In genomic region chr6:140709415-140710107, GRCm38 (mm10) we compare ENCODE assay signal across 14 mouse cellular contexts. TPM values are rescaled to one million over a fixed set of nuclear protein-coding genes. Genes with fewer than 3 reads are reported as not detected.
DNase-seq lines count a peak whose midpoint lies in the region; ATAC-seq lines count a peak whose summit lies in the region.
"Had no signal": no experiment of that assay in that cellular context is flagged by ENCODE, and none has a peak within 500 bp of the region (broad histone marks: within the 10 kb centered on the region; RNA-seq: fewer than 3 reads in every experiment).

No protein-coding gene starts in this region.

- H3K27me3 ChIP-seq in forebrain, embryonic 16.5 days (replicated peaks; ENCODE audit: control insufficient read depth, insufficient read depth, low read length) = no peaks in the 10 kb centered on the region; the same call in 1 of the 2 replicates
- 0 out of 2 replicates have a peak, but pooled peaks cover 3% of the 10 kb centered on the region for H3K27me3 ChIP-seq in forebrain, embryonic 13.5 days
- no peaks in the 10 kb centered on the region for H3K27me3 ChIP-seq in embryonic facial prominence, embryonic 11.5 days (ENCODE audit: control insufficient read depth, insufficient read depth, low read length)

- DNase-seq in lung, postnatal 10 days = peak; percentile 24
- no peak for DNase-seq in lung, adult 18-20 months
- DNase-seq in embryonic facial prominence, embryonic 11.5 days (ENCODE audit: low spot score) = peak; percentile 40
- DNase-seq in thymus, postnatal 0 days (ENCODE audit: low spot score) = peak; percentile 59
- no peak for DNase-seq in left cerebral cortex, postnatal 25 days (ENCODE audit: low spot score in 2 of 2)
- DNase-seq in spleen, postnatal 14 days (ENCODE audit: low spot score in 2 of 2) = no peak
- DNase-seq: heart, adult 18-20 months; layer of hippocampus, adult 9-11 months; spleen, adult 18-20 months had no signal

- intact Hi-C loops in left cerebral cortex, postnatal 25 days (cut with DNase I) = loop anchor here (5.0 kb wide), 1 partner anchor 62 kb away; no protein-coding TSS in a partner anchor

- no peaks in the 10 kb centered on the region for H3K36me3 ChIP-seq in forebrain, embryonic 16.5 days (ENCODE audit: control insufficient read depth, insufficient read depth)
- no peaks in the 10 kb centered on the region for H3K36me3 ChIP-seq in forebrain, embryonic 13.5 days (ENCODE audit: poor library complexity, severe bottlenecking)
- H3K36me3 ChIP-seq in embryonic facial prominence, embryonic 11.5 days (replicated peaks; ENCODE audit: control insufficient read depth, insufficient read depth, low read depth, low read length) = no peaks in the 10 kb centered on the region
- H3K36me3 ChIP-seq: embryonic facial prominence, embryonic 15.5 days; neural tube, embryonic 12.5 days had no signal

- peak; percentile 31; the same call in 1 of the 2 replicates for ATAC-seq in forebrain, embryonic 16.5 days
- ATAC-seq in forebrain, embryonic 13.5 days = no peak
- peak; percentile 9; the same call in 1 of the 2 replicates for ATAC-seq in embryonic facial prominence, embryonic 11.5 days (replicated peaks; ENCODE audit: insufficient number of reproducible peaks, low FRiP score, low TSS enrichment, low read depth)

- no peak overlapping the region for H3K4me3 ChIP-seq in forebrain, embryonic 16.5 days (replicated peaks; ENCODE audit: low read length)
- H3K4me3 ChIP-seq in forebrain, embryonic 13.5 days = no peak overlapping the region
- no peak overlapping the region for H3K4me3 ChIP-seq in embryonic facial prominence, embryonic 11.5 days (ENCODE audit: low read depth, low read length)
- H3K4me3 ChIP-seq: embryonic facial prominence, embryonic 15.5 days; neural tube, embryonic 12.5 days had no signal

- H3K27ac ChIP-seq in forebrain, embryonic 16.5 days (ENCODE audit: low read length) = no peak overlapping the region
- no peak overlapping the region for H3K27ac ChIP-seq in forebrain, embryonic 13.5 days
- no peak overlapping the region for H3K27ac ChIP-seq in embryonic facial prominence, embryonic 11.5 days (replicated peaks; ENCODE audit: low read depth, low read length)
- H3K27ac ChIP-seq: embryonic facial prominence, embryonic 15.5 days; neural tube, embryonic 12.5 days had no signal

- no peaks in the 10 kb centered on the region for H3K4me1 ChIP-seq in forebrain, embryonic 16.5 days (replicated peaks; ENCODE audit: control insufficient read depth, insufficient read depth, low read length)
- H3K4me1 ChIP-seq in forebrain, embryonic 13.5 days = no peaks in the 10 kb centered on the region
- H3K4me1 ChIP-seq in embryonic facial prominence, embryonic 11.5 days (ENCODE audit: control insufficient read depth, insufficient read depth, low read length) = no peaks in the 10 kb centered on the region

- H3K4me2 ChIP-seq in forebrain, embryonic 16.5 days (ENCODE audit: low read length) = no peak overlapping the region
- H3K4me2 ChIP-seq in forebrain, embryonic 13.5 days = no peak overlapping the region
- H3K4me2 ChIP-seq in embryonic facial prominence, embryonic 11.5 days (ENCODE audit: low read depth, low read length) = peak overlapping the region; percentile 2; the same call in 1 of the 2 replicates
- H3K4me2 ChIP-seq: embryonic facial prominence, embryonic 15.5 days; neural tube, embryonic 12.5 days had no signal

- H3K9ac ChIP-seq in forebrain, embryonic 16.5 days (replicated peaks; ENCODE audit: low read depth, low read length) = no peak overlapping the region
- no peak overlapping the region for H3K9ac ChIP-seq in forebrain, embryonic 13.5 days
- H3K9ac ChIP-seq in embryonic facial prominence, embryonic 11.5 days (replicated peaks; ENCODE audit: low read length) = no peak overlapping the region; the same call in 1 of the 2 replicates
- H3K9ac ChIP-seq: embryonic facial prominence, embryonic 15.5 days; neural tube, embryonic 12.5 days had no signal

- 73% methylated on average over 6 of the region's 6 CpGs for WGBS in forebrain, embryonic 16.5 days
- WGBS in forebrain, embryonic 13.5 days = 66% methylated on average over 6 of the region's 6 CpGs
- 49% methylated on average over 6 of the region's 6 CpGs for WGBS in embryonic facial prominence, embryonic 11.5 days

- H3K9me3 ChIP-seq in forebrain, embryonic 16.5 days (ENCODE audit: control insufficient read depth, low read length) = no peaks in the 10 kb centered on the region
- H3K9me3 ChIP-seq in forebrain, embryonic 13.5 days (replicated peaks) = peaks cover 4% of the 10 kb centered on the region; the same call in 1 of the 2 replicates
- H3K9me3 ChIP-seq in embryonic facial prominence, embryonic 11.5 days (replicated peaks; ENCODE audit: control insufficient read depth, low read length) = no peaks in the 10 kb centered on the region
- H3K9me3 ChIP-seq: embryonic facial prominence, embryonic 15.5 days; neural tube, embryonic 12.5 days had no signal

RNA-seq across cellular contexts. Expression of gene Gm11077, which starts 19.5 kb away (rescaled TPM):
- polyA plus RNA-seq in forebrain, embryonic 16.5 days (2015; fragmentation: Nextera tagmentation; extraction: Ambion mirVana) = not detected in 2 replicates
- not detected in 2 replicates for polyA plus RNA-seq in forebrain, embryonic 13.5 days (2015; fragmentation: Nextera tagmentation; extraction: Ambion mirVana)
- polyA plus RNA-seq in embryonic facial prominence, embryonic 11.5 days (2014; fragmentation: Nextera tagmentation; extraction: Ambion mirVana) = not detected in 2 replicates
- polyA plus RNA-seq in thymus, postnatal 0 days (2015; fragmentation: Nextera tagmentation; extraction: Ambion mirVana) = not detected in 2 replicates
- total RNA-seq in left cerebral cortex, postnatal 25 days (2021) = not detected
- total RNA-seq: heart, adult 18-20 months had no signal
- polyA plus RNA-seq: embryonic facial prominence, embryonic 15.5 days; liver, embryonic 16.5 days; neural tube, embryonic 12.5 days had no signal

Comparison
In these comparisons a context has a peak if more than half of its experiments do, and no peak if none do; other contexts are left out.
1. DNase-seq: peak in lung, postnatal 10 days (single experiment), embryonic facial prominence, embryonic 11.5 days (single experiment) and thymus, postnatal 0 days (single experiment); none in lung, adult 18-20 months (0 of 2), left cerebral cortex, postnatal 25 days (0 of 2) and spleen, postnatal 14 days (0 of 2).